Mouse (Mus musculus): ENCODE results near the gene Insm2. TPM values are rescaled to one million over a fixed set of nuclear protein-coding genes. Genes with fewer than 3 reads are reported as not detected.
A peak's percentile ranks its signal among the peaks of the same experiment; 100 is the strongest.

Insm2 gene
- polyA plus RNA-seq, 1 experiment from 2014 or later, result 0.09 TPM

- no peaks in the 10 kb centered on the region for H3K27me3 ChIP-seq (ENCODE audit: insufficient read depth, low read length)
- no peaks in the 10 kb centered on the region for H3K9me3 ChIP-seq (replicated peaks; ENCODE audit: low read length)
- no peak overlapping the region for H3K9ac ChIP-seq (ENCODE audit: low read depth, low read length)
- WGBS, result 67% methylated on average over 3 of the region's 3 CpGs
- DNase-seq (ENCODE audit: low spot score) (no peak), ATAC-seq (replicated peaks; ENCODE audit: low FRiP score, low read depth) (no peak)
- no peak for TF ChIP-seq CTCF (IDR thresholded peaks at IDR 0.05; ENCODE audit: low read depth)
- H3K4me3 ChIP-seq (replicated peaks; ENCODE audit: low read depth, low read length), result no peak overlapping the region
- H3K4me2 ChIP-seq (ENCODE audit: low read length), result no peak overlapping the region
- H3K4me1 ChIP-seq (replicated peaks; ENCODE audit: insufficient read depth, low read length), result no peaks in the 10 kb centered on the region
- H3K27ac ChIP-seq, result no peak overlapping the region
- no peaks in the 10 kb centered on the region for H3K36me3 ChIP-seq (ENCODE audit: insufficient read depth, low read length)
Measured at GRCm38 (mm10) chr12:55622615-55623245, 23.5 kb downstream of the Insm2 start.

DNA sequence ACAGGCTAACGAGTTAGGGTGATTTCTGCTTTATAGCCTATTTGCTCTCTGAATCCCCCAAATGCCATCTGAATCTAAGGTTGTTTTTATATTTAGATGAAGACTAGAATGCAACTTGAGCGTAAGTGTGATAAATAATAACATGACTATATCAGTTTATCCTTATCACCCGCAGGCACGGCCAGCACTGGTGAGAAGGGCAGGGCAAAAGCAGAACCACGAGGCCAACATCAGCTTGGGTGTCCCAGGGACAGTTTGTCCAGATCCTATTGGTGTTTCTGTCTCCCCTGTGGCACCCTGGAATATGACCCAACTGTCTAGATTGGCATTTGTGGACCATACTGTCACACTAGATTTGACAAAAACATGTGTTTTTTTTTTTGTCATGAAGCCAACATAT, 24.0 kb downstream of the Insm2 start:
- no peaks in the 10 kb centered on the region for H3K27me3 ChIP-seq (ENCODE audit: insufficient read depth, low read length)
- no peaks in the 10 kb centered on the region for H3K9me3 ChIP-seq (replicated peaks; ENCODE audit: low read length)
- H3K36me3 ChIP-seq (ENCODE audit: insufficient read depth, low read length), result no peaks in the 10 kb centered on the region
- H3K9ac ChIP-seq (ENCODE audit: low read depth, low read length), result no peak overlapping the region
- ATAC-seq (replicated peaks; ENCODE audit: low FRiP score, low read depth) (no peak), DNase-seq (ENCODE audit: low spot score) (no peak)
- 83% methylated on average over 5 of the region's 5 CpGs for WGBS
- H3K27ac ChIP-seq, result no peak overlapping the region
- H3K4me2 ChIP-seq (ENCODE audit: low read length), result no peak overlapping the region
- no peaks in the 10 kb centered on the region for H3K4me1 ChIP-seq (replicated peaks; ENCODE audit: insufficient read depth, low read length)
- no peak overlapping the region for H3K4me3 ChIP-seq (replicated peaks; ENCODE audit: low read depth, low read length)
- TF ChIP-seq CTCF (IDR thresholded peaks at IDR 0.05; ENCODE audit: low read depth), result no peak

- H3K9me3 ChIP-seq (replicated peaks; ENCODE audit: low read length), result no peaks in the 10 kb centered on the region
- ATAC-seq (replicated peaks; ENCODE audit: low FRiP score, low read depth) (no peak), DNase-seq (ENCODE audit: low spot score) (peak; percentile 11)
- H3K27me3 ChIP-seq (ENCODE audit: insufficient read depth, low read length), result no peaks in the 10 kb centered on the region
- WGBS, result 41% methylated on average over 4 of the region's 4 CpGs
- H3K4me2 ChIP-seq (ENCODE audit: low read length), result no peak overlapping the region
- no peak overlapping the region for H3K27ac ChIP-seq
- no peaks in the 10 kb centered on the region for H3K36me3 ChIP-seq (ENCODE audit: insufficient read depth, low read length)
- no peaks in the 10 kb centered on the region for H3K4me1 ChIP-seq (replicated peaks; ENCODE audit: insufficient read depth, low read length)
- H3K9ac ChIP-seq (ENCODE audit: low read depth, low read length), result no peak overlapping the region
- H3K4me3 ChIP-seq (replicated peaks; ENCODE audit: low read depth, low read length), result no peak overlapping the region
- TF ChIP-seq CTCF (IDR thresholded peaks at IDR 0.05; ENCODE audit: low read depth), result peak; percentile 49
Measured at GRCm38 (mm10) chr12:55626711-55627110, 27.5 kb downstream of the Insm2 start.

DNA sequence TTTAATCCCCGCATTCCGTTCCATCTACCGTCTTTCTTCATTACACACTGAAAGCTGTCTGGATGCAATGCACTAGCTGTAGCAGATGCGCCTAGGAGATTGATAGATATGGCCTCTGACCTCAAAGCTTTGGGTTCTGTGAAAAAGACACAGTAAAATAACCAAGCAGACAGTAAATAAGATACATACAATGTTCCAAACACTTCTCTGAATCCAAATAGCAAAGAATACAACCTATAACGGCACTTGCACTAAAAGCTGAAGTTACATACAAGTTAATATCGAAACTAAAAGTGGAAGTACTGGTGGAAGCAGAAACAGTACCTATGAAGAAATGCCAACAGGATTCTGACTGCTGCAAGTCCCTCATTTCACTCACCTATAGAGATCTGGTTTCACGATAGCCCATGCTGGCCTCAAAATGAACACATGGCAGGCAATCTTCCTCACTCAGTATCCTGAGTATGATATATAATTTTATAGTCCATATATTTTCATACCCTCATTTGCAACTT, 48.8 kb downstream of the Insm2 start:
- DNase-seq (ENCODE audit: low spot score) (no peak), ATAC-seq (replicated peaks; ENCODE audit: low FRiP score, low read depth) (no peak)
- Histone ChIP-seq H3K4me2 (ENCODE audit: low read length) (no peak overlapping the region), H3K27ac (no peak overlapping the region), H3K9me3 (replicated peaks; ENCODE audit: low read length) (no peaks in the 10 kb centered on the region), H3K4me3 (replicated peaks; ENCODE audit: low read depth, low read length) (no peak overlapping the region), H3K27me3 (ENCODE audit: insufficient read depth, low read length) (no peaks in the 10 kb centered on the region), H3K9ac (ENCODE audit: low read depth, low read length) (no peak overlapping the region), H3K36me3 (ENCODE audit: insufficient read depth, low read length) (0 out of 2 replicates have a peak, but pooled peaks cover 3% of the 10 kb centered on the region), H3K4me1 (replicated peaks; ENCODE audit: insufficient read depth, low read length) (no peaks in the 10 kb centered on the region)
- no peak for TF ChIP-seq CTCF (IDR thresholded peaks at IDR 0.05; ENCODE audit: low read depth)
- 91% methylated on average over 7 of the region's 7 CpGs for WGBS

Other genes starting within 250 kb of the Insm2 start
- gene Psma6, start 215.2 kb upstream of the Insm2 start, polyA plus RNA-seq (2015; fragmentation: Nextera tagmentation; extraction: Ambion mirVana), result 415 and 419 TPM in 2 replicates
- gene Nfkbia, start 106.8 kb upstream of the Insm2 start, polyA plus RNA-seq (2015; fragmentation: Nextera tagmentation; extraction: Ambion mirVana), result 73.1 and 82.7 TPM in 2 replicates
- gene Aldoart2, start 34.2 kb upstream of the Insm2 start, polyA plus RNA-seq (2015; fragmentation: Nextera tagmentation; extraction: Ambion mirVana), result not detected in 2 replicates
- 13.8 and 14.1 TPM in 2 replicates for gene Ralgapa1, start 221.7 kb downstream of the Insm2 start, polyA plus RNA-seq (2015; fragmentation: Nextera tagmentation; extraction: Ambion mirVana)
- gene Brms1l, start 236.9 kb downstream of the Insm2 start, polyA plus RNA-seq (2015; fragmentation: Nextera tagmentation; extraction: Ambion mirVana), result 26.9 and 29.8 TPM in 2 replicates